Mouse (Mus musculus): ENCODE data around the gene Crebbp.

DNA sequence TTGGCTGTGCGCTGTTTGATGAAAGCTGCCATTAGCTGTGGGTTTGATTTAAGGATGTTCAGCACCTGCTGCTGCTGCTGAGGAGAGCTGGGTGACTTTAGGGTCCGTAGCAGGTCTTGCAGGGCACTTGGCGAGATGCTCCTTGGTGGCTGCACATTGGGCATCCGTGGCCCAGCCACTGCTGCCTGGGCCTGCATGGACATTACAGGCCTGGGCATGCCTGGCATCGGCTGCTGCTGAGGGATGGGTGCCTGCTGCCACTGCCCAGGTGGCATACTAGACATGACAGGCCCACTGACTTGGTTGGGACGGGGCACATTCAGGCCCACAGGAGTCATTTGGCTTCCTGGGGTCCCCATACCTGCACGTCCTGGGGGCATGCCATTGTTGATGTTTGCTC is 128.7 kb downstream of the Crebbp start:
- TF ChIP-seq POLR2A (IDR thresholded peaks at IDR 0.05; ENCODE audit: borderline replicate concordance, insufficient read depth, low read length): no peak
- no peak for TF ChIP-seq CTCF (IDR thresholded peaks at IDR 0.05; ENCODE audit: borderline replicate concordance, insufficient read depth, low read depth, low read length)

Data from cerebellum, adult 2 months (tissue).